Mouse (Mus musculus) kidney, postnatal 10 days (tissue): ENCODE results near the gene Sf1.

ENCODE experiments used
- DNase-seq: peaks from one replicate; pipeline ENCODE4 v3.0.0; 2021; ENCODE audit warnings: mixed read lengths

Gene Sf1

GRCm38 (mm10) chr19:6363411-6364240, at the start of gene Sf1:
Sf1 (plus strand) TSS chr19:6363690.
- DNase-seq = peak; percentile 100

DNA sequence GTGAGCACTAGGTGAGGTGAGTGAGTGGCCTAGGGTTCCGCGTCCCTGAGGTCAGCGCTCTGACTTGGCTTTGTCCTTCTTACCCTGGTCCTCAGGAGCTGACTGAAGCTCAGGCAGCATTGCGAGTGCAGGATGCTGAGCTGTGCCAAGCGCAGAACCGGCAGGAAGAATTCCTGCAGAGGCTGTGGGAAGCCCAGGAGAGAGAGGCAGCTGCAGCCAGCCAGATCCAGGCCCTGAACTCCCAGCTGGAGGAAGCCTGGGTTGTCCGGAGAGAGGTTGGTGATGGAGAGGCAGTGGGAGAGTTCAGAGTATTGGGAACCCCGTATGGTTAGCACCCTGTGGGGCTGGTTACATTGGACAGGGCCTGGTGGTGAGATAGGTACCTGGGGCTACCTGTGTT, 49.7 kb upstream of the Sf1 start:
- DNase-seq = no peak

GRCm38 (mm10) chr19:6314513-6314912, 49.0 kb upstream of the Sf1 start:
- no peak for DNase-seq

DNA sequence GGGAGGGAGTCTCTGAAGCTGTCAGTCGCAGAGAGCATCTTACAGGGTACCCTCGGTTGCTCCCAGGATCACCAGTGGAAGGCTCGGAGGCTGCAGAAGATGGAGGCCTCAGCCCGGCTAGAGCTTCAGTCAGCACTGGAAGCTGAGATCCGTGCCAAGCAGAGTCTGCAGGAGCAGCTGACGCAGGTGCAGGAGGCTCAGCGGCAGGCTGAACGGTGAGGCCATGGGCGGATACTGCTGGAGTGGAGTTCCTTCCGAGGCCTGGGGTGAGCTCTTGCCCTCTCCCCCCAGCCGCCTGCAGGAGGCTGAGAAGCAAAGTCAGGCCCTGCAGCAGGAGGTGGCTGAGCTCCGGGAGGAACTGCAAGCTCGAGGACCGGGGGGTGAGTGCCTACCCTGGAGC, 47.9 kb upstream of the Sf1 start:
- no peak for DNase-seq

- no peak for DNase-seq
These were observed 45.3 kb upstream of the Sf1 start for GRCm38 (mm10) chr19:6318145-6318544.

DNA sequence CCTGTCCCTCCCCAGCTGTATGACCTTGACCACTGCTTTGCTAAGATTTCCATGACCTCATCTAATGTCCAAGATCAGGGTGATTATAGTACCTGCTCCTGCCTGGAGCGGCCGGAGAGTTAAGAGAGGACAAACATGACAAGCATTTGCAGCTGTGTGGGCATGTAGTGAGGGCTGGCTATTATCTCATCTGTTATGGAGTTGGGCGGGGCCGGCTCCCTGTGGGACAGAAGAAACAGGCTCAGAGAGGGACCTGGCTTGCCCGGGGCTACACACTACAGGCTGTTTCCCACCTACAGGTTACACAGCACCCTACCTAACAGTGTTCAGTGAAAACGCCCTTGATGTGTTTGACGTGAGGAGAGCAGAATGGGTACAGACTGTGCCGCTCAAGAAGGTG, 42.1 kb upstream of the Sf1 start:
- DNase-seq = no peak

GRCm38 (mm10) chr19:6321786-6322621, 41.5 kb upstream of the Sf1 start:
- DNase-seq = peak; percentile 41

DNA sequence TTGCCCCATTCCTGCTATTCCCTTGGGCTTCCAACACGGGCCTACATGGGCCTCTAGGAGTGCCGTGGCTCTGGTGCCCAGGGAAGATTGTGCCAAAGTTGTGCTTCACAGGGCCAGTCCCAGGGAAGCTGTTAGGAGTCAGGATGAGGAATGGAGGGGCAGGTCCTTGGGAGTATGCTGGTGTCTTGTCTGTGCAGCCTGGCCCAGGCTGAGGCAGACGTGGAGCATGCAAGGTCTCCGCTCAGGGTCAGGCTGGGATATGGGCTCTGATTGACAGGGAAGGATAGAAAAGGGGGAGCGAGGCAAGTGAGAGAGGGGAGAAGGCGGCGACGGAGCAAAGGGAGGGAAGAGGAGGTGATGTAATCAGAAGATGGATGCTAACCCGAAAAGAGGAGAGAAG, 38.7 kb upstream of the Sf1 start:
- no peak for DNase-seq

DNA sequence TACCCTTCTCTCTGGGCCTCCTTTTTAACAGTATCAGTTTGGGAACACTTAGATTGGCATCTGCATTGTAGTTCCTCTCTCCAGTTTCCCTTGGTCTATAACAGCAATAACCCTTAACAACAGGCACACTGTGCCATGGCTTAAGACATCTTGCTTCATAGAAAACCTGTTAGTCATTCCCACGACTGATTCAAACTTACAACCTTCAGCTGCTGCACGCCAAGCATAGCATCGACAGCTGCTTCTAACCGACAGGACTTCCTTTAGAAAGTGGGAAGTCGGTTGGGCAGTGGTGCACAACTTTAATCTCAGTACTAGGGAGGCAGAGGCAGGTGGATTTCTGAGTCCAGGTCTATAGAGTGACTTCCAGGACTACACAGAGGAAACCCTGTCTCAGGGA, 32.3 kb upstream of the Sf1 start:
- no peak for DNase-seq

GRCm38 (mm10) chr19:6331719-6332516, 31.6 kb upstream of the Sf1 start:
- DNase-seq = peak; percentile 67

DNA sequence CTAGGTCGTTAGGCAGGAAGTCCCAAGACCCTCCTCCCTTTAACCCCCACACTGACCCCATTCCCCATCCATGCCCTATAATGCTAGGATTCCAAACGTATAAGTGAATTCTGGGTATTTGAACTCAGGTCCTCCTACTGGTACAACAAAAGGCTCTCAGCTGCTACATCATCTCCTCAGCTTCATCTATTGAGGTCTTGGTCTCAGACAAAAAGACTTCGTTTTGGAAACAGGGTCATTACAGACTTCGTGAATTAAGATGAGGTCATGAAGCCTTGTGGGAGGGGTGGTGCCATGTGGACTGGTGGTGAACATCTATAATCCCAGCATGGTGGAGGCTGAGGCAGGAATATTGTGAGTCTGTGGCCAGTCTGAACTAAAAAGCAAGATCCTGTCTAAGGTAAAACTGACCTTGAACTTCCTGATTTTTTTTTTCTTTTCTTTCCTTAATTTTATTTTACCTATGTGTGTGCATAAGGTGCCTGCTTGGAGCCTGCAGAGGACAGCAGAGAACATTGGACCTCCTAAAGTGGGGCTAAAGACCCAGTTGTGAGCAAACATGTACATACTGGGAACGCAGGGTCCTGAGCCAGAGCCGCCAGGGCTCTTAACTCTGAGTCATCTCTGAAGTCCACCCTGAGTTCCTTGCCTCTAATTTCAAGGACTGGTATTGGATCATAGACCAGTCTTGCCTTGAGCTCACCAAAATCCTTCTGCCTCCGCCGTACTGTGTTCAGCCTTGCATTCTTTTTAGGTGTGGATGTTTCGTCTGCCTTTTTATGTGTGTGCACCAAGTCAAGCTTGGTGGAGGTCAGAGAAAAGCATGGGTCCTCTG, 29.5 kb upstream of the Sf1 start:
- no peak for DNase-seq

DNA sequence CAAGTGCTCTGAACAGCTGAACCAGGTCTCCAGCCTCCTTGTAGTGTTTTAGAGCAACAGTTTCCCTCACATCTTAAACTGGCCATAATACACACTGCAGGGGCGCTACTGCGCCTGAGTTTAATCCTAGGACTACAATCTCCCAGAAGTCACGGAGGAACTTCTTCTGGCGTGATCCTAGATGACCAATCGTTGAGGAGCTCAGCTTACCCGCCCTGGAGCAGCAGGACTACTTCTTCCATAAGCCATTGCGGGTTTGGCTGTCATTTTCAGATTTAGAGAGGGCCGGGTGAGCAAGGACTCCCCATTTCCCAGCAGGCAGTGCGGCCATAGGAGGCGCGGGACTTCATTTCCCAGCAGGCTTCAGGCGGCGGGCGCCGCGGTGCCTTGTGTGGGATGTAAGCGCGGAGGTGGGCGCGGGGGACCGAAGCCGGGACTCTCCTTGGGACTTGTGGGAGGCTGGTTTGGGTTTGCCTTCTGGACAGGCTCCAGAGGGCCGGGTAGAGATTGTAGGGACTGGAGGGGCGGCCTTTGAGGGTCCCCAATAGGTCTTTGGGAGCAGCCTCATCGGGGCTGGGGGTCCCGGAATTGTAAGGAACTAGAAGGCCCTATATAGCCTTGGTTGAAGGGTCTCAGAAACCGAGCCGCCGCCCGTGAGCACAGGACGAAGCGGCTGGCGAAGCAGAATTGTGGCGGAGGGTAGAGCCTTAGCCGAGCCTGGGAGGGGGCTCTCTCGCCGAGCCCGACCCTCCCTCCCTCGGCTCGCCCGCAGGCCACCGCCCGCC, 28.6 kb upstream of the Sf1 start, which contains the start of gene Men1:
Men1 (plus strand) TSS at position 307 of the 785 bp plus-strand sequence.
- DNase-seq = peak; percentile 95

DNA sequence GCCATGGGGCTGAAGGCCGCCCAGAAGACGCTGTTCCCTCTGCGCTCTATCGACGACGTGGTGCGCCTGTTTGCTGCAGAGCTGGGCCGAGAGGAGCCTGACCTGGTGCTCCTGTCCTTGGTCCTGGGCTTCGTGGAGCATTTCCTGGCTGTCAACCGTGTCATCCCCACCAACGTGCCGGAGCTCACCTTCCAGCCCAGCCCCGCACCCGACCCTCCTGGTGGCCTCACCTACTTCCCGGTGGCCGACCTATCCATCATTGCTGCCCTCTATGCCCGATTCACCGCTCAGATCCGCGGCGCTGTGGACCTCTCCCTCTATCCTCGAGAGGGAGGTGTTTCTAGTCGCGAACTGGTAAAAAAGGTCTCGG, 28.0 kb upstream of the Sf1 start:
- DNase-seq = peak; percentile 57

DNA sequence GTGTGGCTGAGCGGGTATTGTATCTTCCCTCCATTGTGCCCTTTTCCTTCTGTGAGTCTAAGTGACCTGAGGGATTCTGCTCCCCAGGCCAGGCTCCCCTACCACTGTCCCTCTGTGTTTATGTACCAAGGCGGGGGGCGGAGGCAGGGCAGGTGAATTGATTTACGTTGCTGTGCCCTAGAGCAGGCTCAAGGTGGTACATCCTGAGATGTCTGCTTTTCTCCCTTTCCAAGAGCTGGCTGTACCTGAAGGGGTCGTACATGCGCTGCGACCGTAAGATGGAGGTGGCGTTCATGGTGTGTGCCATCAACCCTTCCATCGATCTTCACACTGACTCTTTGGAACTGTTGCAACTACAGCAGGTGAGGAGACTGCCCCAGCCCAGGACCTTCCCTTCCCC, 26.6 kb upstream of the Sf1 start:
- DNase-seq = no peak

DNA sequence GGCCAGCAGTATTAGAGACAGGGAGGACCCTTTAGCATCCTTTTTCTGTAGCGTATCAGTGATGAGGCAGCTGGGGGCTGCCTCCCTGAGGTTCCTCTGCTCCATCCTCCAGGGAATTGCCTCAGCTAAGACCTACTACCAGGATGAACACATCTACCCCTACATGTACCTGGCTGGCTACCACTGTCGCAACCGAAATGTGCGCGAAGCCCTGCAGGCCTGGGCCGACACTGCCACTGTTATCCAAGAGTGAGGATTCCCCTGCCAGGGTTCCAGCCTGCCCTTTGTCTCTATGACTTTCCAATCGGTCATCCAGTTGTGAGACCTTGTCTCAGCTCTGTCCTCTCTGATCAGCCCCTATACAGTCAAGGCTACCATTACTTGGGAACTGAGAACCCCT, 25.3 kb upstream of the Sf1 start:
- no peak for DNase-seq

DNA sequence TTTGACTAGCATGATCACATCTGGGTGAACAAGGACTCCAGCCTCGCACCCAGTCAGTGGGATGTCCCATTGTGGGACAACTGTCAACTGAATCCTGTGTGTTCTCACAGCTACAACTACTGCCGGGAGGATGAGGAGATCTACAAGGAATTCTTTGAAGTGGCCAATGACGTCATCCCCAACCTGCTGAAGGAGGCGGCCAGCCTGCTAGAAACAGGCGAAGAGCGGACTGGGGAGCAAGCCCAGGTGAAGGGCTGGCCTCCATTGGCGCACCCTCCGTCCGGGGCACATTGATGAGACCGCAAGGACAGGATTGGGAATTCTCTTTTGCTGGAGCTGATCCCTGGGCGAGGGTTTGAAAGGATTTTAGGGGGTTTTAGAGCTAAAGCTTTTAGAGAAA, 24.8 kb upstream of the Sf1 start:
- DNase-seq = no peak

- no peak for DNase-seq
These were observed 24.3 kb upstream of the Sf1 start for GRCm38 (mm10) chr19:6339191-6339590.

GRCm38 (mm10) chr19:6339890-6340504, 23.5 kb upstream of the Sf1 start:
- peak; percentile 67 for DNase-seq

GRCm38 (mm10) chr19:6340524-6341452, 22.7 kb upstream of the Sf1 start, which contains the start of gene Map4k2:
Map4k2 (plus strand) TSS chr19:6341135.
- peak; percentile 95 for DNase-seq
